Mouse (Mus musculus): ENCODE measurements around the gene Gm20388. TPM values are rescaled to one million over a fixed set of nuclear protein-coding genes. Genes with fewer than 3 reads are reported as not detected.

The Gm20388 gene
- polyA plus RNA-seq, 1 experiment = 0.36 TPM

DNA sequence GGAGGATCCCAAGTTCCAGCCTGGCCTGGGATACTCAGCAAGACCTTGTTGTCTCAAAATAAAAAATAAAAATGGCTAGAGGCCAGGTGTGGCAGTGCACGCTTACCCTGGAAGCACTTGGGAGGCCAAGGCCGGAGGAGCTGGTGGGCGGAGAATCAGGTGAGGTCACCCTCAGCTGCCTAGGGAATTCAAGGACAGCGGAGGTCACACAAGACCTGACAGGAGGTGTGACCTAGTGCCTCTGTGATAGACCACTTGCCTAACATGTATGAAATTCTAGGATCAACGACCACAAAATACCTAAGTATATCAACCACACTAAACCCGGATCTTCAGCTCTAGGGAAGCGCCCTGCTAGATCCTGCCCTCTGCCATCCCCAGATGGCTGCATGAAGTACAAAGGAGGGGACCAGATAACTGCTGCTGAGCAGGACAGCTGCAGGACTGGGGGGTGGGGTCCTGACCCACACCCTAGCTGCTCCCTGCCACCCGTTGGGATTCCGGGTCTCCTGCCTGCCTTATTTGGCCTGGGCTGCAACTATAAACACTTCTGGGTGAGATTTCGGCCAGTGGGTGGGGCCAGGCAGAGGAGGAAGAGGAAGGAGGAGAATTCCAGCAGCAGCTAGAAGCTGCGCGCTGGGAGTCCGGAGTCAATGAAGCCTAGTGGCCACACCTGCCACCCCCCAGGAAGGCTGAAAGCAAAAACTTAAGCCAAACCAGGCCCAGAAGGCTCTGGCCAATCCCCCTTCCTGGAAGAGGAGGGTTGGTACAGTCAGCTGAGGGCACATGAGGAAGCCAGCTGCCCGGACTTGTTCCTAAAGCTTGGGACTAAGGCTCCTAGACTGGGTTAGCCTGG, 2612.4 kb downstream of the Gm20388 start:
- Histone ChIP-seq H3K4me1 (ENCODE audit: control insufficient read depth) (peaks cover 91% of the 10 kb centered on the region), H3K27me3 (ENCODE audit: control insufficient read depth) (no peaks in the 10 kb centered on the region), H3K36me3 (ENCODE audit: control insufficient read depth) (peaks cover 92% of the 10 kb centered on the region), H3K9me3 (ENCODE audit: control insufficient read depth, low read length) (no peaks in the 10 kb centered on the region), H3K4me3 (replicated peaks) (no peak overlapping the region)
- no peak for TF ChIP-seq TAL1 (IDR thresholded peaks at IDR 0.05; ENCODE audit: low read length)
- no peak for TF ChIP-seq GATA1 (IDR thresholded peaks at IDR 0.05; ENCODE audit: low read length)

DNA sequence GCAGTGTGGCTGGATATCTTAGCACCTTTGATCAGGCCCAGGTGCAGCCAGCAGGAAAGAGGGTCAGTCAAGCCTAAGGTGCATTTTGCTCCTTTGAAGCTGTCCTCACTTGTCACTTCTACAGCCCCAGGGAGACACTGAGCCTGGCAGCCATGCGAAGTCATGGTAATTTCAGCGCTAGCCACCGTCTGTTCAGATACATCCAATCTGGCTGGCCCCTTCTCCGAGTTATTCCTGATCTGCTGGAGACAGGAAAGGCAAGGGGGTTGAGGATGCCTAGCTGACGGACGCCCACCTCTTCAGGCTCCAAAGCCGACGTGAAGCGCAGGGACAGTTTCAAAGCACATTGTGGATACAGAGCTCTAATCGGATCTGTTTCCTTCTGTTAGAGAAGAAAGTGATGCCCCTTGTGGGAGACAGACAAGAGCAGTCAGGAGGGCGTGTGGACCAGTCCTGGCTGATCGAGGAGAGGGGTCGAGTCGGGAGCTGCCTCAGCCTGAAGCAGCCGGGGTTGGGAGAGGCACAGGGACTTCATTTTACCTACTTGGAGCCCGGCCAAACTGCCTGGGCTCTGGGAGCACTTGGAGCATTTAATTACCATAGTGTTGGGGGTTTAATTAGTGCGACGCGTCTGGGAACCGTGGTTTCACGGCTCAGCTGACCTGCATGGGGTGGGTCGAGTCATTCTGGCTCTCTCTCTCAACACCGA, 2613.2 kb downstream of the Gm20388 start:
- Histone ChIP-seq H3K9me3 (ENCODE audit: control insufficient read depth, low read length) (0 out of 2 replicates have a peak, but pooled peaks cover under 1% of the 10 kb centered on the region), H3K36me3 (ENCODE audit: control insufficient read depth) (peaks cover 91% of the 10 kb centered on the region), H3K4me3 (replicated peaks) (no peak overlapping the region), H3K4me1 (ENCODE audit: control insufficient read depth) (peaks cover 88% of the 10 kb centered on the region), H3K27me3 (ENCODE audit: control insufficient read depth) (no peaks in the 10 kb centered on the region)
- no peak for TF ChIP-seq TAL1 (IDR thresholded peaks at IDR 0.05; ENCODE audit: low read length)
- TF ChIP-seq GATA1 (IDR thresholded peaks at IDR 0.05; ENCODE audit: low read length) = no peak

DNA sequence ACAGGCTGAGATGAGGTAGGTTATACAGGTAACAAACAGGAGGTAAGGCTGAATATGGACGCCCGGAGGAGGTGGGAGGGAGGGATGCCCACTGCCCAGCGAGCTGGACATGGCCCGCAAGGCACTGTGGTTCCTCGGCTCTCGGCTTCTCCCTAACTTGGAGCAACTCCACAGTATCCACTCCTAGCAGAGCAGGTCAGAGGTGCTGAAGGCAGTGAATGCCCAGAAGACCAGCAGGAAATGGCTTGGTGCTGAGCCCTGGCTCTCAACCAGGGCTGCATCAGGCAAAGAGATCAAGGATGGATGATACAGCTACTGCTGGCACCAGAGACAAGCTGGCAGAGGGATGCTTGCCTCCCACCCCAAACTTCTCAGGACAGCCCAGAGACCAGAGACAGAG, 2613.9 kb downstream of the Gm20388 start:
- H3K4me3 ChIP-seq (replicated peaks) = peak overlapping the region; percentile 45

DNA sequence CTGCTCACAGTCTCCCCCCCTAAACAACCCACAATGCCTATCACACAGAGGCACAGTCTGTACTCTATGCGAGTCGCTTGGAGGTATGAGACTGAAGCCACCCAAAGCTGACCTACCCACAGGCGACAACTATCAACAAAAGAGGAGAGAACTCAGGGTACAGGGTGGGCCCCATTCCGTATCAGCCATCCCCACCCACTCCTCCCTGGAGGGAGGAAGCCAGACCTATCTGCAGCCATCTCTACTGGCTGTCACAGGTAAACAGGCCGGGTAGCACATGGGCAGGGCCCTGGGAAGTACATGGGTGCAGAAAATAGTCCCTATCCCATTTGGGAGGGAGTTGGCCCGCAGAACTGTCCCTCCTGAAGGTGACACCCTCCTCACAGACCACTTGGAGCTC, 2614.4 kb downstream of the Gm20388 start:
- peak overlapping the region; percentile 45 for H3K4me3 ChIP-seq (replicated peaks)
- H3K4me1 ChIP-seq (ENCODE audit: control insufficient read depth) = peaks cover 88% of the 10 kb centered on the region
- peaks cover 91% of the 10 kb centered on the region for H3K36me3 ChIP-seq (ENCODE audit: control insufficient read depth)

More for the DNA sequence above, 2613.9 kb downstream of the Gm20388 start:
- Histone ChIP-seq H3K4me1 (ENCODE audit: control insufficient read depth) (peaks cover 90% of the 10 kb centered on the region), H3K36me3 (ENCODE audit: control insufficient read depth) (peaks cover 92% of the 10 kb centered on the region), H3K27me3 (ENCODE audit: control insufficient read depth) (no peaks in the 10 kb centered on the region), H3K9me3 (ENCODE audit: control insufficient read depth, low read length) (peaks cover 3% of the 10 kb centered on the region; the same call in 1 of the 2 replicates)
- no peak for TF ChIP-seq GATA1 (IDR thresholded peaks at IDR 0.05; ENCODE audit: low read length)
- TF ChIP-seq TAL1 (IDR thresholded peaks at IDR 0.05; ENCODE audit: low read length) = no peak

DNA sequence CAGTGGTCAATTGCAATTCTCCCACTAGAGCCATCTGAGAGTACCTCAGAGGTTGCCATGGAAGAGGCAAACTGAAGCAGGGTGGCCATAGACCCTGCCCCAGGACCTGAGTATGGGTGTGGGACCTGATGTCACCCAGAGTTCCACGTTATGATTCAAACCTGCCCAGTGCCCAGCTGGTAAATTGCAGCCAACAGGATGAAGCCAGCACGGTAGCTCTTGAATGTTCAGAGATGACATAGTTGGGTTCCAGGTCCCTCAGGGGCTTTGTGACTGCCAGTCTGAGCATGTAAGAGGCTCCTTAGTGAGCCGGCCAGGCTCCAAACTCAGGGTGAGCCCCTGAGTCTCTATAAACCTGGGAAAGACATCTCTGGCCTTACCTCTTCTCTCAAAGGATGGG, 2615.4 kb downstream of the Gm20388 start:
- peaks cover 91% of the 10 kb centered on the region for H3K36me3 ChIP-seq (ENCODE audit: control insufficient read depth)
- TF ChIP-seq GATA1 (IDR thresholded peaks at IDR 0.05; ENCODE audit: low read length) (no peak), TAL1 (IDR thresholded peaks at IDR 0.05; ENCODE audit: low read length) (no peak)
- peaks cover 86% of the 10 kb centered on the region for H3K4me1 ChIP-seq (ENCODE audit: control insufficient read depth)
- H3K4me3 ChIP-seq (replicated peaks) = no peak overlapping the region
- H3K9me3 ChIP-seq (ENCODE audit: control insufficient read depth, low read length) = peaks cover 3% of the 10 kb centered on the region; the same call in 1 of the 2 replicates
- H3K27me3 ChIP-seq (ENCODE audit: control insufficient read depth) = no peaks in the 10 kb centered on the region

More for the DNA sequence above, 2614.4 kb downstream of the Gm20388 start:
- Histone ChIP-seq H3K9me3 (ENCODE audit: control insufficient read depth, low read length) (peaks cover 3% of the 10 kb centered on the region; the same call in 1 of the 2 replicates), H3K27me3 (ENCODE audit: control insufficient read depth) (no peaks in the 10 kb centered on the region)
- TF ChIP-seq GATA1 (IDR thresholded peaks at IDR 0.05; ENCODE audit: low read length) (peak; percentile 57), TAL1 (IDR thresholded peaks at IDR 0.05; ENCODE audit: low read length) (no peak)

DNA sequence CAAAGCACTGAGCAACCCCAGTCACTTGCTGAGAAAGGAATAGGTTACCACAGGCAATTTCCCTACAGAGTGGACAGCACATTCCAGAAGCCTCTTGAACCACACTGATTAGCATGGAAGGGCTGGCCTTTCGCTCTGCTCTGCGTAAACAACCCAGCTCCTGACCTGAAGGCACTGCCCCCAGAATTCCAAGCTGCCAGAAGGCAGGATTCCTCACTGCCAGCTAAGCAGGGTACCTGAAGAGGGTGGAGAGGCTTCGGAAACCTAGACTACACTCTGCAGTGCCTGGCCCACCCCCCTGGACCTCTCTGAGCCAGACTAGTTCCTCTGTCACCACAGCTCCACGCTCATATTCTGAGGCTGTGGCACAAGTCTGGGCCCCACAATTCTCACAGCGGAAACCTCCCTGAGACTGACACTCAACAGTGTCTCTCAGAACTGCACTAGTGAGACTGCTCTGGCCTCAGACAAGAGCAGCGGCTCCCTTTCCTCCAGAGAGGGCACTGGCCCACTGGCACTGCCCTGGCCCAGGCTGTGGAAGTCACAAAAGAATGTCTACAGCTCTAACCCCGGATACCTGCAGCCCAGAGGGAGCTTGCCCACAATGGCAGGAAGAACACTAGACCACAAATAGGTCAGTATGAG, 2616.0 kb downstream of the Gm20388 start:
- peaks cover 91% of the 10 kb centered on the region for H3K4me1 ChIP-seq (ENCODE audit: control insufficient read depth)
- TF ChIP-seq GATA1 (IDR thresholded peaks at IDR 0.05; ENCODE audit: low read length) (no peak), TAL1 (IDR thresholded peaks at IDR 0.05; ENCODE audit: low read length) (no peak)
- H3K27me3 ChIP-seq (ENCODE audit: control insufficient read depth) = no peaks in the 10 kb centered on the region
- peaks cover 3% of the 10 kb centered on the region; the same call in 1 of the 2 replicates for H3K9me3 ChIP-seq (ENCODE audit: control insufficient read depth, low read length)
- H3K4me3 ChIP-seq (replicated peaks) = no peak overlapping the region
- peaks cover 96% of the 10 kb centered on the region for H3K36me3 ChIP-seq (ENCODE audit: control insufficient read depth)

DNA sequence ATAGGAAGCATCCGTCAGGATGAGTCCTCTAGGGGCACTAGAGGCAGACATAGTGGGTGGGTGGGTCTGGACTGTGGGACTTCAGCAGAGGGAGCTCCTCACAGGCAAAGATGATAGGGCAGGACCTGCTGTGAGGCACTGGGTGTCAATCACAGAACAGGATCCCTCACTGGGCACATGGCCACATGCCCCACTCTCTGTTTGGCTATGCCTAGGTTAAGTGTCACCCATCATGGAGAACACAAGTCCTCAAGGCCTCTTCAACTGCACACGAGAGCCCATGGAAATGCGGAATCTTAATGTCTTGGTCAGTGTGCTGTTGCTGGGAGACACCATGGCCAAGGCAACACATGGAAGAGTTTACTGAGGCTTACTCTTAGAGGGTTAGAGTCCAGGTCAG, 2617.3 kb downstream of the Gm20388 start:
- H3K4me3 ChIP-seq (replicated peaks) = no peak overlapping the region
- peaks cover 98% of the 10 kb centered on the region for H3K36me3 ChIP-seq (ENCODE audit: control insufficient read depth)
- H3K9me3 ChIP-seq (ENCODE audit: control insufficient read depth, low read length) = peaks cover 3% of the 10 kb centered on the region; the same call in 1 of the 2 replicates
- H3K4me1 ChIP-seq (ENCODE audit: control insufficient read depth) = peaks cover 92% of the 10 kb centered on the region
- H3K27me3 ChIP-seq (ENCODE audit: control insufficient read depth) = no peaks in the 10 kb centered on the region
- TF ChIP-seq GATA1 (IDR thresholded peaks at IDR 0.05; ENCODE audit: low read length) (no peak), TAL1 (IDR thresholded peaks at IDR 0.05; ENCODE audit: low read length) (no peak)

DNA sequence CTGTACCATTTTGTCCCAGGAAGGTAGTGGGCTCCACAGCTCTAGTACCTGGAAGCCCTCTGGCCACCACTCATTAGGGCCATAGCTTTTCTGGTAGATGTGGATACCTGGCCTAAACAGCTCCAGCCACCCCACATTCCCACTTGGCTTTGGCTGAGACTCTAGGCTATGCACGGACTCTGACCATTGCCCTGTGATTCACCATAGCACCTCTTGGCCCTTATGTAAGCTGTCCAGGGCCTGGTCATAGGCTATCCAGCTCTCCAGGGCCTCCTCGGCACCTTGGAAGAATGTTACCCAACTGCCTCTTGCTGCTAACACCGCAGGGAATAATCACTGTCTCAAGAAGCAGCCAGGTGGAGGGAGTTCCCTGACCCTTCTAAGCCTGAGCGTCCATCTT, 2618.5 kb downstream of the Gm20388 start:
- Histone ChIP-seq H3K27me3 (ENCODE audit: control insufficient read depth) (no peaks in the 10 kb centered on the region), H3K9me3 (ENCODE audit: control insufficient read depth, low read length) (peaks cover 3% of the 10 kb centered on the region; the same call in 1 of the 2 replicates), H3K4me1 (ENCODE audit: control insufficient read depth) (peaks cover 88% of the 10 kb centered on the region), H3K36me3 (ENCODE audit: control insufficient read depth) (peaks cover 98% of the 10 kb centered on the region), H3K4me3 (replicated peaks) (no peak overlapping the region)
- TF ChIP-seq TAL1 (IDR thresholded peaks at IDR 0.05; ENCODE audit: low read length) = no peak
- TF ChIP-seq GATA1 (IDR thresholded peaks at IDR 0.05; ENCODE audit: low read length) = no peak

All from erythroblast, embryonic 14.5 days (primary cell).